Mouse (Mus musculus): ENCODE measurements around the gene Col9a2. TPM values are rescaled to one million over a fixed set of nuclear protein-coding genes. Genes with fewer than 3 reads are reported as not detected.
A peak's percentile ranks its signal among the peaks of the same experiment; 100 is the strongest.

Col9a2 gene
- polyA plus RNA-seq, 1 experiment from 2014 or later = 0.67 TPM

GRCm38 (mm10) chr4:121088696-121089095 is 49.5 kb downstream of the Col9a2 start:
- H3K36me3 ChIP-seq (ENCODE audit: control insufficient read depth, insufficient read depth) = peaks cover 14% of the 10 kb centered on the region
- 67% methylated on average over 2 of the region's 2 CpGs for WGBS (ENCODE audit: insufficient replicate concordance)
- no peak overlapping the region for H3K9ac ChIP-seq (ENCODE audit: low read depth, low read length)
- no peaks in the 10 kb centered on the region for H3K27me3 ChIP-seq (ENCODE audit: control insufficient read depth, insufficient read depth, low read depth, low read length)
- H3K4me2 ChIP-seq (ENCODE audit: low read depth, low read length) = no peak overlapping the region
- no peak overlapping the region for H3K4me3 ChIP-seq (ENCODE audit: low read depth, low read length)
- H3K9me3 ChIP-seq (replicated peaks; ENCODE audit: control insufficient read depth, low read length) = no peaks in the 10 kb centered on the region
- ATAC-seq (ENCODE audit: low read depth) = no peak
- H3K27ac ChIP-seq (ENCODE audit: low read length) = no peak overlapping the region
- H3K4me1 ChIP-seq (ENCODE audit: control insufficient read depth, low read depth, low read length) = no peaks in the 10 kb centered on the region

GRCm38 (mm10) chr4:121090211-121090610 is 51.0 kb downstream of the Col9a2 start:
- H3K27ac ChIP-seq (ENCODE audit: low read length) = no peak overlapping the region
- no peak overlapping the region for H3K4me2 ChIP-seq (ENCODE audit: low read depth, low read length)
- H3K4me1 ChIP-seq (ENCODE audit: control insufficient read depth, low read depth, low read length) = no peaks in the 10 kb centered on the region
- peaks cover 16% of the 10 kb centered on the region for H3K36me3 ChIP-seq (ENCODE audit: control insufficient read depth, insufficient read depth)
- no peak overlapping the region for H3K9ac ChIP-seq (ENCODE audit: low read depth, low read length)
- no peaks in the 10 kb centered on the region for H3K9me3 ChIP-seq (replicated peaks; ENCODE audit: control insufficient read depth, low read length)
- no peak for ATAC-seq (ENCODE audit: low read depth)
- 83% methylated on average over 4 of the region's 4 CpGs for WGBS (ENCODE audit: insufficient replicate concordance)
- H3K4me3 ChIP-seq (ENCODE audit: low read depth, low read length) = no peak overlapping the region
- H3K27me3 ChIP-seq (ENCODE audit: control insufficient read depth, insufficient read depth, low read depth, low read length) = no peaks in the 10 kb centered on the region

- Histone ChIP-seq H3K9me3 (replicated peaks; ENCODE audit: control insufficient read depth, low read length) (no peaks in the 10 kb centered on the region), H3K36me3 (ENCODE audit: control insufficient read depth, insufficient read depth) (peaks cover 11% of the 10 kb centered on the region), H3K4me3 (ENCODE audit: low read depth, low read length) (peak within 1 kb of the TSS; percentile 82), H3K9ac (ENCODE audit: low read depth, low read length) (peak within 1 kb of the TSS; percentile 78), H3K27ac (ENCODE audit: low read length) (peak within 1 kb of the TSS; percentile 47; the same call in 1 of the 2 replicates), H3K4me1 (ENCODE audit: control insufficient read depth, low read depth, low read length) (peaks cover 7% of the 10 kb centered on the region), H3K27me3 (ENCODE audit: control insufficient read depth, insufficient read depth, low read depth, low read length) (no peaks in the 10 kb centered on the region), H3K4me2 (ENCODE audit: low read depth, low read length) (peak within 1 kb of the TSS; percentile 73)
- ATAC-seq (ENCODE audit: low read depth) = peak; percentile 83
- WGBS (ENCODE audit: insufficient replicate concordance) = under 1% methylated on average over 39 of the region's 39 CpGs
These were observed 58.6 kb downstream of the Col9a2 start, which contains the start of gene Zmpste24 for GRCm38 (mm10) chr4:121097650-121098378. Zmpste24 (minus strand) TSS chr4:121098241.

GRCm38 (mm10) chr4:121103304-121103703 is 64.1 kb downstream of the Col9a2 start:
- 62% methylated on average over 4 of the region's 4 CpGs for WGBS (ENCODE audit: insufficient replicate concordance)
- Histone ChIP-seq H3K9ac (ENCODE audit: low read depth, low read length) (no peak overlapping the region), H3K4me1 (ENCODE audit: control insufficient read depth, low read depth, low read length) (peaks cover 3% of the 10 kb centered on the region), H3K4me3 (ENCODE audit: low read depth, low read length) (no peak overlapping the region), H3K36me3 (ENCODE audit: control insufficient read depth, insufficient read depth) (no peaks in the 10 kb centered on the region), H3K4me2 (ENCODE audit: low read depth, low read length) (no peak overlapping the region), H3K27ac (ENCODE audit: low read length) (no peak overlapping the region), H3K9me3 (replicated peaks; ENCODE audit: control insufficient read depth, low read length) (no peaks in the 10 kb centered on the region), H3K27me3 (ENCODE audit: control insufficient read depth, insufficient read depth, low read depth, low read length) (no peaks in the 10 kb centered on the region)
- ATAC-seq (ENCODE audit: low read depth) = no peak

Other genes with a start within 250 kb of the Col9a2 start
- gene Nfyc, start 207.8 kb upstream of the Col9a2 start, polyA plus RNA-seq (2015; fragmentation: Nextera tagmentation; extraction: Ambion mirVana) = 44.6 and 47.4 TPM in 2 replicates
- gene Rims3, start 184.6 kb upstream of the Col9a2 start, polyA plus RNA-seq (2015; fragmentation: Nextera tagmentation; extraction: Ambion mirVana) = 0.21 and 0.25 TPM in 2 replicates
- 5.4 and 5.7 TPM in 2 replicates for gene Exo5, start 114.4 kb upstream of the Col9a2 start, polyA plus RNA-seq (2015; fragmentation: Nextera tagmentation; extraction: Ambion mirVana)
- gene Zfp69, start 87.7 kb upstream of the Col9a2 start, polyA plus RNA-seq (2015; fragmentation: Nextera tagmentation; extraction: Ambion mirVana) = 1.6 TPM in 2 replicates
- 13.2 and 14.0 TPM in 2 replicates for gene Smap2, start 22.1 kb upstream of the Col9a2 start, polyA plus RNA-seq (2015; fragmentation: Nextera tagmentation; extraction: Ambion mirVana)
- 20.5 TPM in 2 replicates for gene Zmpste24, start 58.9 kb downstream of the Col9a2 start, polyA plus RNA-seq (2015; fragmentation: Nextera tagmentation; extraction: Ambion mirVana)
- gene Tmco2, start 69.8 kb downstream of the Col9a2 start, polyA plus RNA-seq (2015; fragmentation: Nextera tagmentation; extraction: Ambion mirVana) = not detected in 2 replicates
- 11.1 and 11.2 TPM in 2 replicates for gene Rlf, start 175.7 kb downstream of the Col9a2 start, polyA plus RNA-seq (2015; fragmentation: Nextera tagmentation; extraction: Ambion mirVana)

Measured in liver, embryonic 16.5 days (tissue).